Mouse (Mus musculus) stomach, embryonic 14.5 days (tissue): ENCODE data around the gene Myo1b. TPM values are rescaled to one million over a fixed set of nuclear protein-coding genes. Genes with fewer than 3 reads are reported as not detected.

ENCODE experiments used
- polyA plus RNA-seq: library from polyadenylated mRNA; unstranded; fragments of >200 nt; fragmentation: Nextera tagmentation; extraction: Ambion mirVana; gene quantifications from 2 replicates; pipeline ENCODE4 v1.2.1, GENCODE M21; 2014

The Myo1b gene
- polyA plus RNA-seq, 1 experiment from 2014 or later: 108 TPM

Other genes with a start within 250 kb of the Myo1b start
- 3.6 and 4.4 TPM in 2 replicates for gene Stat4, start 71.1 kb upstream of the Myo1b start, polyA plus RNA-seq
- 20.9 and 21.7 TPM in 2 replicates for gene Stat1, start 203.4 kb upstream of the Myo1b start, polyA plus RNA-seq